Mouse (Mus musculus) left cerebral cortex, postnatal 10 days (tissue): ENCODE measurements at regions not wholly inside any gene's neighbourhood (a gene's known extent, or its start where the extent isn't known, plus 50 kb on each side); places are given as distances from the start of the nearest gene placed in this dataset.
"Not testable (repeated sequence)": the region's sequence is repeated elsewhere in the genome, so short reads cannot be mapped to it uniquely, and the experiment has no call there.

Source experiments
- DNase-seq, 2 experiments: peaks; one replicate each; pipeline ENCODE4 v3.0.0; 2021 to 2022; ENCODE audit warnings: low spot score in 2 of 2, mixed read lengths in 1 of 2; ENCODE audit errors: extremely low spot score in 1 of 2
- intact Hi-C: fragments of 180-260 bp; cut with DNase I; formaldehyde crosslinking; loops from one replicate; pipeline ENCODE4 v1.15.1; 2025

- DNase-seq: no peak
- intact Hi-C loops: no loop called here
Measured at GRCm38 (mm10) chr12:115257802-115258201, 789.7 kb upstream of the Zfp386 start.

GRCm38 (mm10) chr12:115258744-115259143 lies 788.8 kb upstream of the Zfp386 start:
- DNase-seq: no peak
- intact Hi-C loops: no loop called here

GRCm38 (mm10) chr12:115262431-115262830 lies 785.1 kb upstream of the Zfp386 start:
- DNase-seq, intact Hi-C loops: not testable (repeated sequence)

- intact Hi-C loops, DNase-seq: not testable (repeated sequence)
Measured at GRCm38 (mm10) chr12:115276749-115277148, 770.8 kb upstream of the Zfp386 start.

GRCm38 (mm10) chr12:115293772-115294171 lies 753.8 kb upstream of the Zfp386 start:
- DNase-seq, intact Hi-C loops: not testable (repeated sequence)

- intact Hi-C loops: not testable (repeated sequence)
Measured at GRCm38 (mm10) chr12:115298041-115298440, 749.5 kb upstream of the Zfp386 start.

GRCm38 (mm10) chr12:115311956-115312355 lies 735.6 kb upstream of the Zfp386 start:
- intact Hi-C loops: no loop called here
- DNase-seq: no peak

More at GRCm38 (mm10) chr12:115298041-115298440, 749.5 kb upstream of the Zfp386 start:
- DNase-seq: not testable (repeated sequence)

GRCm38 (mm10) chr12:115312604-115313003 lies 734.9 kb upstream of the Zfp386 start:
- DNase-seq, intact Hi-C loops: not testable (repeated sequence)

- DNase-seq, intact Hi-C loops: not testable (repeated sequence)
Measured at GRCm38 (mm10) chr12:115320641-115321040, 726.9 kb upstream of the Zfp386 start.

- no peak for DNase-seq
- intact Hi-C loops: no loop called here
Measured at GRCm38 (mm10) chr12:115328439-115328838, 719.1 kb upstream of the Zfp386 start.

- intact Hi-C loops, DNase-seq: not testable (repeated sequence)
Measured at GRCm38 (mm10) chr12:115334770-115335169, 712.8 kb upstream of the Zfp386 start.

GRCm38 (mm10) chr12:115336594-115336993 lies 710.9 kb upstream of the Zfp386 start:
- intact Hi-C loops: no loop called here
- DNase-seq: no peak

- intact Hi-C loops, DNase-seq: not testable (repeated sequence)
Measured at GRCm38 (mm10) chr12:115346112-115346511, 701.4 kb upstream of the Zfp386 start.

GRCm38 (mm10) chr12:115359050-115359449 lies 688.5 kb upstream of the Zfp386 start:
- intact Hi-C loops, DNase-seq: not testable (repeated sequence)

GRCm38 (mm10) chr12:115365628-115366027 lies 681.9 kb upstream of the Zfp386 start:
- intact Hi-C loops, DNase-seq: not testable (repeated sequence)

- intact Hi-C loops, DNase-seq: not testable (repeated sequence)
Measured at GRCm38 (mm10) chr12:115371784-115372183, 675.7 kb upstream of the Zfp386 start.

- intact Hi-C loops, DNase-seq: not testable (repeated sequence)
Measured at GRCm38 (mm10) chr12:115373056-115373455, 674.5 kb upstream of the Zfp386 start.

GRCm38 (mm10) chr12:115386479-115386878 lies 661.0 kb upstream of the Zfp386 start:
- DNase-seq, intact Hi-C loops: not testable (repeated sequence)

- intact Hi-C loops: no loop called here
- no peak for DNase-seq
Measured at GRCm38 (mm10) chr12:115404116-115404515, 643.4 kb upstream of the Zfp386 start.

GRCm38 (mm10) chr12:115404657-115405056 lies 642.9 kb upstream of the Zfp386 start:
- no peak for DNase-seq
- intact Hi-C loops: no loop called here

- DNase-seq, intact Hi-C loops: not testable (repeated sequence)
Measured at GRCm38 (mm10) chr12:115446247-115446646, 601.3 kb upstream of the Zfp386 start.
